Mouse (Mus musculus) kidney, adult 2 months (tissue): ENCODE results near the gene Tmem238l. TPM values are rescaled to one million over a fixed set of nuclear protein-coding genes. Genes with fewer than 3 reads are reported as not detected.

Source experiments
- DNase-seq: peaks from one replicate; pipeline ENCODE4 v3.0.0; 2021
- H3K27ac ChIP-seq: fragments of 200-500 bp; 2 replicates; pipeline ENCODE4 v1.5.1; 2012; ENCODE audit warnings: low read depth, low read length, control low read depth, inconsistent platforms; ENCODE audit not compliant: insufficient read depth
- H3K27me3 ChIP-seq: fragments of 200-500 bp; replicated peaks from 2 replicates; pipeline ENCODE4 v1.6.1; 2012; ENCODE audit warnings: mild to moderate bottlenecking, moderate library complexity, low read length, inconsistent platforms; ENCODE audit not compliant: control insufficient read depth, insufficient read depth
- H3K36me3 ChIP-seq: fragments of 200-500 bp; 2 replicates; pipeline ENCODE4 v1.6.1; 2012; ENCODE audit warnings: mild to moderate bottlenecking, moderate library complexity, low read length, inconsistent platforms; ENCODE audit not compliant: control insufficient read depth, insufficient read depth
- H3K4me1 ChIP-seq: fragments of 200-500 bp; 2 replicates; pipeline ENCODE4 v1.6.1; 2011; ENCODE audit warnings: low read length; ENCODE audit not compliant: control insufficient read depth, insufficient read depth
- H3K4me3 ChIP-seq: fragments of 200-500 bp; 2 replicates; pipeline ENCODE4 v1.5.1; 2011; ENCODE audit warnings: mild to moderate bottlenecking, low read depth, low read length, control low read depth; ENCODE audit not compliant: insufficient read depth
- CTCF ChIP-seq: fragments of 200-500 bp; conservative IDR thresholded peaks from 2 replicates; pipeline ENCODE4 v1.5.1; 2011; ENCODE audit warnings: low read depth, mild to moderate bottlenecking, control low read depth, low read length, moderate library complexity, mixed read lengths; ENCODE audit not compliant: insufficient read depth, insufficient read length
- POLR2A ChIP-seq: fragments of 200-500 bp; IDR thresholded peaks from one replicate; pipeline ENCODE4 v1.6.1; 2011; ENCODE audit warnings: low read depth, low read length, control low read depth
- WGBS: fragments of 180-500 bp; shearing (Covaris S2); methylation state at CpG from one replicate; pipeline ENCODE4 v1.1.7; 2018; 5-methylcytosine and 5-hydroxymethylcytosine counted together
- polyA plus RNA-seq: library from polyadenylated mRNA; depleted of rRNA; stranded (reverse); fragments of >200 nt; gene quantifications from 2 replicates; pipeline ENCODE4 v1.2.3, GENCODE M21; 2012

Tmem238l gene
- polyA plus RNA-seq, 1 experiment: 5.8 TPM

- Histone ChIP-seq H3K4me1 (peaks cover 13% of the 10 kb centered on the region), H3K36me3 (no peaks in the 10 kb centered on the region), H3K27ac (no peak overlapping the region), H3K4me3 (no peak overlapping the region), H3K27me3 (no peaks in the 10 kb centered on the region)
- WGBS: 91% methylated on average over 4 of the region's 4 CpGs
- TF ChIP-seq POLR2A (no peak), CTCF (no peak)
- no peak for DNase-seq
Observed at GRCm38 (mm10) chr11:66996446-66996845, 40.0 kb downstream of the Tmem238l start.

- DNase-seq: peak; percentile 92
- H3K27me3 ChIP-seq: no peaks in the 10 kb centered on the region
- WGBS: 41% methylated on average over 14 of the region's 14 CpGs
- H3K4me1 ChIP-seq: peaks cover 13% of the 10 kb centered on the region
- no peak overlapping the region for H3K4me3 ChIP-seq
- TF ChIP-seq POLR2A: no peak
- TF ChIP-seq CTCF: no peak
- peak overlapping the region; percentile 71 for H3K27ac ChIP-seq
- H3K36me3 ChIP-seq: no peaks in the 10 kb centered on the region
Observed at GRCm38 (mm10) chr11:66998467-66999403, 42.3 kb downstream of the Tmem238l start.

GRCm38 (mm10) chr11:67000671-67001070, 44.2 kb downstream of the Tmem238l start:
- Histone ChIP-seq H3K27me3 (no peaks in the 10 kb centered on the region), H3K36me3 (no peaks in the 10 kb centered on the region), H3K4me3 (no peak overlapping the region), H3K27ac (no peak overlapping the region), H3K4me1 (peaks cover 13% of the 10 kb centered on the region)
- TF ChIP-seq CTCF (no peak), POLR2A (no peak)
- DNase-seq: no peak
- 75% methylated on average over 4 of the region's 4 CpGs for WGBS

GRCm38 (mm10) chr11:67001717-67002116, 45.3 kb downstream of the Tmem238l start:
- no peak for DNase-seq
- no peaks in the 10 kb centered on the region for H3K36me3 ChIP-seq
- H3K4me3 ChIP-seq: no peak overlapping the region
- 56% methylated on average over 1 of the region's 1 CpGs for WGBS
- no peak overlapping the region for H3K27ac ChIP-seq
- H3K4me1 ChIP-seq: peaks cover 13% of the 10 kb centered on the region
- TF ChIP-seq POLR2A (no peak), CTCF (no peak)
- no peaks in the 10 kb centered on the region for H3K27me3 ChIP-seq

- TF ChIP-seq CTCF (no peak), POLR2A (no peak)
- Histone ChIP-seq H3K4me3 (no peak overlapping the region), H3K4me1 (peaks cover 8% of the 10 kb centered on the region), H3K27me3 (no peaks in the 10 kb centered on the region), H3K36me3 (no peaks in the 10 kb centered on the region), H3K27ac (no peak overlapping the region)
- no peak for DNase-seq
- WGBS: 27% methylated on average over 2 of the region's 2 CpGs
Observed at GRCm38 (mm10) chr11:67002911-67003310, 46.5 kb downstream of the Tmem238l start.

- WGBS: 82% methylated on average over 8 of the region's 8 CpGs
- Histone ChIP-seq H3K4me1 (no peaks in the 10 kb centered on the region; the same call in 1 of the 2 replicates), H3K27ac (no peak overlapping the region), H3K27me3 (no peaks in the 10 kb centered on the region), H3K36me3 (no peaks in the 10 kb centered on the region), H3K4me3 (no peak overlapping the region)
- DNase-seq: no peak
- TF ChIP-seq CTCF (no peak), POLR2A (no peak)
Observed at GRCm38 (mm10) chr11:67007961-67008360, 51.5 kb downstream of the Tmem238l start.

- no peak for DNase-seq
- TF ChIP-seq CTCF: no peak
- no peak for TF ChIP-seq POLR2A
- Histone ChIP-seq H3K27ac (no peak overlapping the region), H3K36me3 (no peaks in the 10 kb centered on the region), H3K27me3 (no peaks in the 10 kb centered on the region), H3K4me1 (no peaks in the 10 kb centered on the region; the same call in 1 of the 2 replicates), H3K4me3 (no peak overlapping the region)
- WGBS: 98% methylated on average over 4 of the region's 4 CpGs
Observed at GRCm38 (mm10) chr11:67008528-67008927, 52.1 kb downstream of the Tmem238l start.
